Mouse (Mus musculus) heart, adult 2 months (tissue): ENCODE measurements at regions not wholly inside any gene's neighbourhood (a gene's known extent, or its start where the extent isn't known, plus 50 kb on each side); places are given as distances from the start of the nearest gene placed in this dataset.

ENCODE experiments used
- DNase-seq, 2 experiments: peaks; one replicate each; pipeline ENCODE4 v3.0.0; 2021
- H3K27ac ChIP-seq: fragments of 200-600 bp; 2 replicates; pipeline ENCODE4 v1.8.1; 2022
- H3K27me3 ChIP-seq: fragments of 200-500 bp; 2 replicates; pipeline ENCODE4 v1.6.1; 2012; ENCODE audit warnings: mild to moderate bottlenecking, low read length, inconsistent platforms, mixed read lengths; ENCODE audit not compliant: control insufficient read depth, insufficient read depth
- H3K36me3 ChIP-seq: fragments of 200-500 bp; 2 replicates; pipeline ENCODE4 v1.6.1; 2012; ENCODE audit warnings: low read length, inconsistent platforms; ENCODE audit not compliant: control insufficient read depth, insufficient read depth
- H3K4me1 ChIP-seq: fragments of 200-500 bp; 2 replicates; pipeline ENCODE4 v1.6.1; 2011; ENCODE audit warnings: low read length; ENCODE audit not compliant: control insufficient read depth, insufficient read depth
- H3K4me3 ChIP-seq: fragments of 200-600 bp; 2 replicates; pipeline ENCODE4 v1.8.1; 2022
- H3K79me2 ChIP-seq: fragments of 200-500 bp; replicated peaks from 2 replicates; pipeline ENCODE4 v1.6.1; 2012; ENCODE audit warnings: mild to moderate bottlenecking, inconsistent platforms, low read length, moderate library complexity, mixed read lengths; ENCODE audit not compliant: control insufficient read depth, insufficient read depth
- H3K9ac ChIP-seq: fragments of 200-500 bp; 2 replicates; pipeline ENCODE4 v1.6.1; 2012; ENCODE audit warnings: low read depth, mild to moderate bottlenecking, control low read depth, inconsistent platforms, low read length, mixed read lengths
- CTCF ChIP-seq: fragments of 200-600 bp; IDR thresholded peaks from 2 replicates; pipeline ENCODE4 v1.8.1; 2022; ENCODE audit warnings: antibody characterized with exemption, mild to moderate bottlenecking, moderate library complexity
- EP300 ChIP-seq: fragments of 200-500 bp; IDR thresholded peaks from 2 replicates; pipeline ENCODE4 v1.6.1; 2011; ENCODE audit warnings: low read depth, low read length, control low read depth; ENCODE audit not compliant: insufficient read depth
- POLR2A ChIP-seq: fragments of 200-500 bp; IDR thresholded peaks from 2 replicates; pipeline ENCODE4 v1.6.1; 2011; ENCODE audit warnings: mild to moderate bottlenecking, low read depth, low read length, control low read depth; ENCODE audit not compliant: insufficient read depth
- WGBS: fragments of 180-500 bp; shearing (Covaris S2); methylation state at CpG from one replicate; pipeline ENCODE4 v1.1.7; 2018; 5-methylcytosine and 5-hydroxymethylcytosine counted together
- intact Hi-C: fragments of 180-260 bp; cut with DNase I; formaldehyde crosslinking; loops from one replicate; pipeline ENCODE4 v1.15.1; 2025

DNA sequence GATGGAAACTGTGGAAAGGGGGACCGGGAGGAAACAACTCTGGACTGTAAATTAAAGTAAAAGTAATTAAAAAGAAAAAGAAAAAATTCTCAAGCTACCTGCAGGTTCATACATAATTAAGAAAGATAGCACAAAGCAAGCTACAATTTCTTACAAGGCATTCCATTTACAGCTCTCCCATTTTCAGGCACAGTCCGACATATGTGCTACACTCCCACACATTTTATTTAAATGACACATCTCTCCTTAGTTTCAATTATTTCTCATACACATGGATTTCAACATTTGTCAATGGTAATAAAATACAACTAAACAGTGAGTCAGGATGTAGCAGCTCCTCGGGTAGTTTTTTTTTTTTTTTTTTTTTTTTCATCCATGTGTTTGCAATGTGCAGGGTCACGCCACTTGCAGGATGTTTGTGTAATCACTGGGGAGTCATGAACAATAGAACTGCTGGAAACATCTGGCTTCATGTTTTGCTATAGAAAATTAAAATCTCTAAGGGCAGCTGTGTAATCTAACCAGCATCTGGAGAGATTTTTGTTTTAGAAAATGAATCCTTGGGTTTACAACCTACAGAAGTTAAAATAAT lies 279.8 kb upstream of the Col3a1 start:
- H3K4me1 ChIP-seq = no peaks in the 10 kb centered on the region
- H3K4me3 ChIP-seq = no peak overlapping the region
- 36% methylated on average over 4 of the region's 4 CpGs for WGBS
- no peaks in the 10 kb centered on the region for H3K36me3 ChIP-seq
- H3K27ac ChIP-seq = peak overlapping the region; percentile 45
- no peak overlapping the region for H3K9ac ChIP-seq
- intact Hi-C loops = no loop called here
- no peak for TF ChIP-seq POLR2A
- no peak for TF ChIP-seq CTCF
- no peak for TF ChIP-seq EP300
- no peaks in the 10 kb centered on the region for H3K79me2 ChIP-seq
- H3K27me3 ChIP-seq = no peaks in the 10 kb centered on the region
- no peak for DNase-seq

DNA sequence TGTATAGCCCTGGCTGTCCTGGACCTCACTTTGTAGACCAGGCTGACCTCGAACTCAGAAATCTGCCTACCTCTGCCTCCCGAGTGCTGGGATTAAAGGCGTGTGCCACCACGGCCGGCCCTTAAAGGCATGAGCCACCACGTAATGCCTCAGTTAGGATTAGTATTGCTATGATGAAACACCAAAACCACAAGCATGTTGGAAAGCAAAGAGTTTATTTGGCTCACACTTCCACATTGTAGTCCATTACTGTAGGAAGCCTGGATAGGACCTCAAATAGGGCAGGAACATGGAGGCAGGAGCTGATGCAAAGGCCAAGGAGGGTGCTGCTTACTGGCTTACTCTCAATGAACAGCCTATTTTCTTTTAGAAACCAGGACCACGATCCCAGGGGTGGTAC lies 278.0 kb upstream of the Col3a1 start:
- H3K27ac ChIP-seq = no peak overlapping the region; the same call in 1 of the 2 replicates
- no peak for DNase-seq
- no peaks in the 10 kb centered on the region for H3K36me3 ChIP-seq
- intact Hi-C loops = no loop called here
- H3K4me3 ChIP-seq = no peak overlapping the region
- no peaks in the 10 kb centered on the region for H3K4me1 ChIP-seq
- TF ChIP-seq POLR2A (no peak), EP300 (no peak), CTCF (no peak)
- H3K9ac ChIP-seq = no peak overlapping the region
- no peaks in the 10 kb centered on the region for H3K27me3 ChIP-seq
- 80% methylated on average over 7 of the region's 7 CpGs for WGBS
- H3K79me2 ChIP-seq = no peaks in the 10 kb centered on the region

DNA sequence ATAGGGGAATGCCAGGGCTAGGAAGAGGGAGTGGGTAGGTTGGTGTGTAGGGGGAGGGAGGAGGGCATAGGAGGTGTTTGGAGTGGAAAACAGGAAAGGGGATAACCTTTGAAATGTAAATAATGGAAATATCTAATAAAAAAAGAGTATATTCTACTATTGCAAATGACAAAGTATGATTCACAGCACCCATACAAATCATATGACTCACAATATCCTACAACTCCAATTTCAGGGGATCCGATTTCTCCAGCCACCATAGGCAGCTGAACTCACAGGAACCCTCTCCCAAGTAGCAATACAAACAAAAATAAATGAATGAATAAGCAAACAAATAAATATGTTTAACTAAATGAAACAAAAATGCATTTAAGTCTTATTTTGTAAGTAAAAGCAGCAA lies 270.0 kb upstream of the Col3a1 start:
- WGBS = 82% methylated on average over 1 of the region's 1 CpGs
- no peaks in the 10 kb centered on the region for H3K27me3 ChIP-seq
- no peaks in the 10 kb centered on the region for H3K4me1 ChIP-seq
- H3K27ac ChIP-seq = no peak overlapping the region
- intact Hi-C loops = no loop called here
- no peak for DNase-seq
- no peaks in the 10 kb centered on the region for H3K79me2 ChIP-seq
- no peak overlapping the region for H3K9ac ChIP-seq
- TF ChIP-seq CTCF (no peak), EP300 (no peak), POLR2A (no peak)
- H3K4me3 ChIP-seq = no peak overlapping the region
- H3K36me3 ChIP-seq = peaks cover 1% of the 10 kb centered on the region; the same call in 1 of the 2 replicates

DNA sequence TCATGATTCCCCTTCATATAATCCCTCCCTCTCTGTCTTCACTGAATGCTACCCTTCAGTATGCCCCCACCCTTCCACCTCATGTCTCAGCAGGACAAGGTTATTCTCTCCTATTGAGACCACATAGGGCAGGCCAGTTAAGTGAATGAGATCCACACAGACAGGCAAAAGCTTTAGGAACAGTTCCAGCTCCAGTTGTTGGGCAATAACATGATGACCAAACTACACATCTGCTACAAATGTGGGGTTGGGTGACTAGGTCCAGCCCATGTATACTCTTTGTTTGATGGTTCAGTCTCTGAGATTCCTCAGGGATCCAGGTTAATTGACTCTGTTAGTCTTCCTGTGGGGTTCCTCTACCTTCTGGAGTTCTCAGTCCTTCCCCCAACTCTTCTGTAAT lies 269.5 kb upstream of the Col3a1 start:
- Histone ChIP-seq H3K27ac (no peak overlapping the region), H3K4me1 (no peaks in the 10 kb centered on the region), H3K9ac (no peak overlapping the region), H3K4me3 (no peak overlapping the region), H3K36me3 (peaks cover 1% of the 10 kb centered on the region; the same call in 1 of the 2 replicates), H3K27me3 (no peaks in the 10 kb centered on the region), H3K79me2 (no peaks in the 10 kb centered on the region)
- TF ChIP-seq EP300 = no peak
- TF ChIP-seq CTCF = no peak
- no peak for TF ChIP-seq POLR2A
- no peak for DNase-seq
- intact Hi-C loops = no loop called here

DNA sequence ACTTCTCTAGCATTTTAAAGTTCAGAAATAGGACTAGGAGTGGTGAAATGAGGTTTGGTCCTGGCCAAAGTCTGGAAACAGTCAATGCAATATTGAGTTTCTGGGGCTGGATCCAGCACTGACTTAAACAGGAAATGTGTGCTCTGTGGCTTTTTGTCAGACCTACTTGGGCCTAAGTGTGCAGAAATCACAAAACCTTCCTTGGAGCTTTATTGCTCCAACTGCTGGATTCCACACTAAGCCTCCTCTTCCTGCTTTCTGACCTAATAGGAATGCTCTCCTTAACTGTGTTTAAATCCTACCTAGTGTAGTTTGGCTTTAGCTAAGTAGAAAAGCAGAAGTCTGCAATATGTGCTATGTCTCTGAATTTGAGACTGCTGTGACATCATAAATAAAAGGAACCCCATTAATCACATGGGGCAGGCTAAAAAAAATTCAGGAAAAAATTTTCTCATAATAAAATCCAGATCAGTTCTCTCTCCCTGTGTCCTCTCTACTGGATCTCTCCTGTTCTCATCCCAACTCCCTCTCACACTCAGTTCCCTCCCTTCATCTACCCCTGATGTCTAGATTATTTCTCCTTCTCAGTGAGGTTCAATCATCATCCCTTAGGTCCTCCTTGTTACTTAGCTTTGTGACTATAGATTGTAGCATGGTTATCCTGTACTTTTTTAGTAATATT lies 268.0 kb upstream of the Col3a1 start:
- peak overlapping the region; percentile 2; the same call in 1 of the 2 replicates for H3K27ac ChIP-seq
- TF ChIP-seq CTCF (no peak), POLR2A (no peak), EP300 (no peak)

DNA sequence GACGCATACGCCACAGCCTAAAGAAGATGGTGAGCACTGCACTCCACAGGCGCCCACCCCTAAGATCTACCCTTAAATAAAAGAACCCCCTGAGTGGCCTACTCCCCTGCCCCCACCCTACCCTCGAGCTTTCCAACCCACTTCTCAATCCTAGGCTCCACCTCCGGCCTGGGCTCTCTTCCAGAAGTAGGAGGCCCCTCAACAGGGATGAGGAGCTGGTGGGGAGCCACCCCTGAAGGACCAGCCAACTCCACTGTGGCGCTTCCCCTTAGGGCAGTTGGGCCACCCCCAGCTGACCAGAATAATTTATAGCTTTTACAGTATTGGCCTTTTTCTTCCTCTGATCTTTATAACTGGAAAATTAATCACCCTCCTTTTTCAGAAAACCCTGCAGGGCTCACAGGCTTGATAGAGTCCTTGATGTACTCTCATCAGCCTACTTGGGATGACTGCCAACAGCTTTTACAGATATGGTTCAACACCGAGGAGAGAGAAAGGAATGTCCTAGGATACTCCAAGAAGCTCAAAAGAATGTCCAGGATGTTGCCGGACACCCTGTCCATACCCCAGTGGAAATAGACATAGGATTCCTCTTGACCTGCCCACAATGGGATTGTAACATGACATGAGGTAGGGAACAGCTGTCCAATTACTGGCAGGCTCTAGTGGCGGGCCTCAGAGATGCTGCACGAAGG lies 220.3 kb upstream of the Col3a1 start:
- Histone ChIP-seq H3K9ac (no peak overlapping the region), H3K79me2 (no peaks in the 10 kb centered on the region), H3K36me3 (no peaks in the 10 kb centered on the region), H3K27me3 (no peaks in the 10 kb centered on the region), H3K4me1 (no peaks in the 10 kb centered on the region), H3K27ac (no peak overlapping the region), H3K4me3 (no peak overlapping the region)
- DNase-seq = no peak
- WGBS = 68% methylated on average over 10 of the region's 10 CpGs
- no peak for TF ChIP-seq EP300
- intact Hi-C loops = no loop called here

More for the DNA sequence above, 268.0 kb upstream of the Col3a1 start:
- intact Hi-C loops = no loop called here
- no peak overlapping the region for H3K4me3 ChIP-seq
- H3K79me2 ChIP-seq = no peaks in the 10 kb centered on the region
- no peak overlapping the region for H3K9ac ChIP-seq
- H3K36me3 ChIP-seq = peaks cover 1% of the 10 kb centered on the region; the same call in 1 of the 2 replicates
- no peaks in the 10 kb centered on the region for H3K27me3 ChIP-seq
- no peaks in the 10 kb centered on the region for H3K4me1 ChIP-seq
- DNase-seq = peak in 1 of 2 experiments; percentile 33
